Mouse (Mus musculus) CH12F3 (cell line): ENCODE data around the gene Scube1.

Source experiments
- in situ Hi-C: fragments of 300-500 bp; cut with MboI; formaldehyde crosslinking; loops from 2 replicates; pipeline ENCODE4 v1.14.3; 2020; ENCODE audit warnings: low sequenced_read_pairs

Scube1 gene

GRCm38 (mm10) chr15:83712361-83712760 is 12.5 kb downstream of the Scube1 start:
- in situ Hi-C loops: no loop called here

DNA sequence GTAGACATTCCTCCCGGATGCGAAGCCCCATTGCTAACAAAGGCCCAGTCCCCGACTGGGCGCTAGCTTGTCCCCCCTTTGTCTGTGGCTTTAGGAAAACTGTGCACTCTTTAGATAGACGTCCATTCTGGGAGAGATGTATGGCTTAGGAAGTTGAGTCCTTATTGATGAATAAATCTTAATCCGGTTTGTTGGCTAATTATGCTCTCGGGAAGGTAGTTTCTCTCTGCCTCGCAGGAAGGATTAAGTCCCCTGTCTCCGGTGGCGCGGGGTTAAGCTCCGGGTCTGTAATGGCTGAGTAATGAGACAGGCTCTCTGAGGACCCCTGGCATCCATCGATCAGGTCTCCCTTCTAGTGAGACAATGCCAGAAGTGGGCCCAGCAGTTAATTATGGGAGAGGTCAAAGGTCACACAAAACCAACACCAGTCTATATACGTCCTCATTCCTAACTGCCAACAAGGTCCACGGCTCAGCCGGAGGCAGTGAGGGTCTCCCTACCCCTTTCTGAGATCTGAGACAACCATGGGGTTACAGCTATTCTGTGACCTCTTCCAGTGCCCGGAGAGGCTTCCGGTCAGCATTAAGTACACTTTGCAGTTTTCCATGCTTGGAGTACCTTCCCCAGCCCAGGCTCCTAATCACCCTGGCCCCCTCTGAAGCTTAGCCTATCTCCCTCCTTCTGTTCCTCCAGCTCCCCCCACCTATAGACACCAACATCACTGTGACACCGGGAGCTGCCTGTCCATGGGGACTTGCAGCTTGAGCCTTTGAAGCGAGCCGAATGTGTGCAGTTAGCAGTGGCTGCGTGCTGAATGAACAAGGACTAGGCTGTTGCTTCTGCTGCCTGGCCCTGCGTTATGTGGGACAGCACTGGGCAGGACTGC is 14.7 kb downstream of the Scube1 start:
- in situ Hi-C loops: no loop called here

DNA sequence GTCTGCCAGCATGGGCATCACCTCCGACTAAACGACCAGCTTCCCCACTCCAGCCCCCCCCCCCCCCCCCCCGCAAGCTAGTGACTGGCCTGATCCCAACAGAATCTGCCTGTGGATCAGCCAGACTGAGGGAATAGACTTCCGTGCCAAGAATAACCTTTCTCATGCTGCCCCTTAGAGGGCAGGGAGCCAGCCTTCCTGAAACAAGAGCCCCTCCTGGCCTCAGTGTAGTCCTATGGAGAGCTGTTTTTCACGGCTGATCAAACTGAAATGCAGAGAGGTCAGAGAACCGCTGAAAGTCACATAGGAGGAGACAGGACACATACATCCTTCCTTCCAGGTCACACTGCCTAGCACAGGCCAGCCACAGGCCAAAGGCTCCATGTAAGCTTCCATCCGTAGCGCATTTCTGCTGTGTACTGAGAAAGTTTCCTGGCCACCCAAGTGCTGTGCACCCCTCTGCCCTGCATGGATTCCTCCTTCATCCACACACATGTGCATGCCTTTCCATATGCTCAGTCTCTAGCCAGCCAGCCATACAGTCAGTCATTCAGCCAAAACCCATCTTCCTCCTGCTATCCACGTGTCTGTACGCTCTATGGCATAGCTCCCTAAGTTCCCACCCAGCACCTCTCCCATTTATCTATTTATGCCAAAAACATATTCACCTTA is 18.2 kb downstream of the Scube1 start:
- in situ Hi-C loops: no loop called here

DNA sequence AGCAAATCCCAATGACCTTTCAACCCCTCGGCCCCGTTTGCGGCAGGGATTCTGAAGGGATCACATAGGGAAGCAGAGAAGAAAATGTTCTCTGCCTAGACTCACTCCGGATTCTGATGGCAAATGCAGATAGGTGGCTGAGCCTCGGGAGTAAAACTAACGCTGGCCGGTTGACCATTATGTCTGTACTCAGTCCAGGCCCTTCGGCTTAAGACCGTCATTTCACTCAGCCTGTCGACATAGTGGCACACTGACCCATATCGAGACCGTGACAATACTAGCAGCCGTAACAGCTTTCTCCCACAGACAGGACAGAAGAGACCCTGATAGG is 24.3 kb downstream of the Scube1 start:
- in situ Hi-C loops: no loop called here

DNA sequence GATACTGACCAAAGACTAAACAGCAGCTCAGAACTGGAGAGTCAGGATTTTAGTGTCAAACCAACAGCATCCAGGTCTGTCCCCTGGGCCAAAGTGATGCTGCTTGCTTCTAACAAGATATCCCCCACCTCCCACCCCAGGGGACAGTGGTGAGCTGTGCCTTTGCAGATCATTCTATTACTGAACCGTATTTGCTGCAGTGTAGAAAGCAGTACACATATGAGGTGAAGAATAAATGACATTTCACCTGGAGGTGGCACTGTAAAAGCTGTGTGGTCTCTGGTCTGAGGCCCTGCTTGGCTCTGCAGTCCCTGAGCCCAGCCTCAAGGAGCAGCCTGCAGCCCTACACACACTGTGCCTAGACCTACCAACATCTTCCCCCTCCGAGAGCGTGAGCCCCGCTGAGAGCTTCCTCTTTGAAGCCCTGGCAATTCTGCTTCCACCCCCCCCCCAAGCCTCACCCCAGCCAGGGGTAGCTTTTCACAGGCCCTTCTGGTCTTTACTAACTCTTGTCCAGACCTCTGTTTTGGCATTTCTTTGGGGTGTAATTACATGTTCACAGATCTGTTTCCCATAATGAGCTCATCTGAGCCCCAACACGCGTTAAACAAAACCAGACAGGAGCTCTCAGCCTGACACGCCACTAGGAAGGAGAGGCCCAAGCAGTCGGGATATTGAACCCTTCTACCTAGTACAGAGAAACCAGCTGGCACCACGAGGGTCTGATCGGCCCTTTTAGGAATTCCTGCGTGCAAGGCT is 24.8 kb downstream of the Scube1 start:
- in situ Hi-C loops: no loop called here

- in situ Hi-C loops: no loop called here
Observed at GRCm38 (mm10) chr15:83699132-83699833, 25.5 kb downstream of the Scube1 start.

GRCm38 (mm10) chr15:83696681-83697381 is 28.0 kb downstream of the Scube1 start:
- in situ Hi-C loops: no loop called here

- in situ Hi-C loops: no loop called here
Observed at GRCm38 (mm10) chr15:83695159-83695558, 29.7 kb downstream of the Scube1 start.

- in situ Hi-C loops: no loop called here
Observed at GRCm38 (mm10) chr15:83691901-83692361, 32.9 kb downstream of the Scube1 start.

GRCm38 (mm10) chr15:83689946-83690345 is 34.9 kb downstream of the Scube1 start:
- in situ Hi-C loops: no loop called here

DNA sequence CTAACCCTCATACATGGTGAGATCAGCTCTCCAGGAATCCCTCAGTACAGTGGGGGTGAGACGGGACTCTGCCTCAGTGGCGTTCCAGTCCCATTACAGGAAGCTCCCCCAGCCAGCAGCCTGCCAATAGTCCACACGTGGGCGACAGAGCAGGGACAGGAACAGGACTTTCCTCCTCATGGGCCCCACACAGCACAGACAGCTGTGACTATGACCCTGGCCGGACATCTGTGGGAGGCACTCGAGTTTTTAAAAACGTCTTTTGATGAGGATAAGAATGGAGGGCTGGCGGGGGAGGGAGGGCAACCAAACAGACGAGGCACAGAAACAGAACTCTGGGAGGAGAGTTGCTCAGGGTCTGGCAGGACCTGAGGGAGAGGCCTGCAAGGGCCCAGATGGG is 38.2 kb downstream of the Scube1 start:
- in situ Hi-C loops: no loop called here

DNA sequence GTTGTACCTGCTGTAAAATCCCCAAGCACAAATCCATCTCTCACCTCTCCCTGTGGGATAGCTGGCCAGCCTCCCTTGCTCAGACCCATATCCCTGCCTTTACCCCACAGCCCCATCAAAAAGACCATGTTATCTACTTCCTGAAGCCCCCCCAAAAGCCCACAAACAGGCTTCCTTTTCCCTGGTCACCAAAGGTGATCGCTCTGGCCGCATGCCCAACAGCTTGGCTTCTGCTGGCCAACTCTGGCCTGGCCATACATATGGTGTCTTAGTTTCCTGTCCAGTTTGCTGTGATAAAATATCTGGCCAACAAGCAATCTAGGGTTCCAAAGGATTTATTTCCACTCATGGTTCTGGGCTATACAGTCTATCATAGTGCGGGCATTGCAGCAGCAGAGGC is 38.9 kb downstream of the Scube1 start:
- in situ Hi-C loops: no loop called here

DNA sequence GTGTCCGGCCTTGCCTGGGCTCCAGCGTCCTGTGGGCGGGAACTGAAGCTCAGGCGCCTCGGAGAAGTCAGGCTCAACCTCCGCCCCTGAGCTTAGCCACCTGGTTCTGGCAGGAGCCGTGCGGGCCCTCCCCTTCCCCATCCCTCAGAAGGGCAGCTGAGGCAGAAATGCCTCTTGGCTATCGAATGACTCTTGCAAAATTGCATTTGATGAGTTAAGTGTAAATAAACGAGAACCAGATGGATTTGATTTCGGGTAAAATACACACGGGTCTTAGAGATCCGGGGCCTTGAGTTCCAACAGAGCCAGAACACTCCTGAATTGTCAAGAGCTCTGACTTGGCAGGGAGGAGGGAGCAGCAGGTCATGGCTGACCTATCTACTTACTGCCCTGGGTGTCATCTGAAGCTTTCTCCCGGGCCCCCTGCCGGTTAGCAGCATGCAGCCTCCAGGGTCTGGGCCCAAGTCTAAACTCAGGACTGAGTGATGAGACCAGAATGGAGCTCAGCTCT is 41.7 kb downstream of the Scube1 start:
- in situ Hi-C loops: no loop called here

- in situ Hi-C loops: no loop called here
Observed at GRCm38 (mm10) chr15:83680300-83680699, 44.5 kb downstream of the Scube1 start.

DNA sequence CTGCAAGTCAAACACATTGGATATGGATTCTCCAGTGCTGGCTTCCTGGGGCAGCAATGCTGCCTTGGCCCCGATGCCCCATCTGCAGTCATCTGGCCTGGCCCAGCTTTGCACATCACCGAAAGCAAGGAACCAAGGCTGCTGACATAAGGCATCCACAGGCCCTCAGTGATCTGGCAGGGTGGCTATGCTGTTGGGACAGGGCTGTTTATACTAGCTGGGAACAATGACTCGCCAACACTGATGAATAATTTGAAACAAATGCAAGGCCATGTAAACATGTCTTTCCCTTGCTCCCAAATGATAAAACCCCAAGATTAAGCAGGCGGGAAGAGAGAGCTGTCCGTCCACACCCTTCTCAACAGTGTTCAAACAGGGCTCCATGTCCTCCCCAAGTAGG is 45.1 kb downstream of the Scube1 start:
- in situ Hi-C loops: no loop called here

DNA sequence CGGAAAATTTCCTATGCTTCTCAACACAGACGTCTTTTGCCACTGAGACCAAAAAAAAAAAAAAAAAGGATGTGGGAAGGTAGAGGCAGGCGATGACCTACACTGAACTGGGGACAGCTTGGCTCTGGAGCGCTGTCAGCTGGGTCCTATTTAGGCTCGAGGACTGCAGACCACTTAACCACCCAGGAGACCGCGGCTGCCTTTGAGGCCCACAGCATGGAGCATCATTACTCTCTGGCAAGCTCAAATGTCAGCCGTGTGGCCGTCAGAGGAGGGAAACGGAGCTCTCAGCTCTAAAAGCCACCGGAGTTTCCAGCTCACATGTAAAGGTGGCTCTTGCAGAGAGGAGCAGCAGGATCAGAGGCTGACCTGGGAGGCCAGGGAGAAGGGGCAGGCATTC is 46.2 kb downstream of the Scube1 start:
- in situ Hi-C loops: no loop called here

DNA sequence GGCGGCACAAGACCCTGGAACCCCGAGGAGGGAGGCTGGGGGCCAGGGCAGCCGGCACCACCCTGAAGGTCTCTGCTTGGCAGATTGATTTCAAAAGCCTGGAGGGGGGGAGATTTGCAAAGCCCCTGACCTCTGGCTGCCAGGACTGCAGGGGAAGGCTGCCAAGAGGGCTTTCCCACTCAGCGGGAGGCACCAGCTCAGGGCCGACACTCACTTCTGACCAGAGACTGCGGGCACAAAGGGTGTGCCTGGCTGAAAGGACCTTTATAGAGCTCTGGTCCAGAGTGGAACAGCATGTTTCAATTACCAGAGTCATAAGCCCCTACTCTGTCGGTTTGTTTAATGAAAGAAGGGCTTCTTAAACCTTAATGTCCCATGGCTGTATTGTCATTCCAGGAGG is 46.7 kb downstream of the Scube1 start:
- in situ Hi-C loops: no loop called here

DNA sequence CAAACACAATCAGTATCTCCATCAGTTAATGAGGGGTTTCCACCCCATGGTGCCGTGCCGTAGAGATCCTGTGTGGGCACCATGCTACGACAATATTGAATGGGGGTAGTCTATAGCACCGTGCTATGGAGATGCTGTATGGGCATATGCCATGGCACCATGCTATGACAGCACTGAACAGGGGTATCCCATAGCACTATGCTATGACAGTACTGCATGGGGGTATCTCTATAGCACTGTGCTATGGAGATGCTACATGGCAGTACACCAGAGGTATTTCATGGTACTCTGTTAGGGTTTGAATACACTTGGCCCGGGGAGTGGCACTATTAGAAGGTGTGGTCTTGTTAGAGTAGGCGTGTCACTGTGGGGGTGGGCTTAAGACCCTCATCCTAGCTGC is 47.7 kb downstream of the Scube1 start:
- in situ Hi-C loops: no loop called here

DNA sequence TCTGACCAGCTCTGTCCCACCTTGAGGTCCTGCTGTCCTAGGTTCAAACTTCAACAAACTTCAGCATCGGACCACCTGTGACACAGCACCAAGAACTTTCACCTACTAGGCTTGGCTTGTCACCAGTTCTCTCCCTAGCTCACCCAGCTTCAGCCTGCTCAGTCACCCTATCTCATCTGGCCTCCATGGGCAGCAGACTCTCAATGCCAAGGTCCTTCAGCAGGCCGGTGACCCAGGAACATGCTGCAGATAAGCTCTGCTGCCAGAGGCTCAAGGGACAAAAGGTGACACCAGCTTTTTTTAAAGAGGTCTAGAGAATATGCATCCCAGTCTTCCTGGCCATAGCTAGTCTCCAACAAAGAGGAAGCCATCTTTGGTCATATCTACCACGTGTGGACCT is 48.5 kb downstream of the Scube1 start:
- in situ Hi-C loops: no loop called here

DNA sequence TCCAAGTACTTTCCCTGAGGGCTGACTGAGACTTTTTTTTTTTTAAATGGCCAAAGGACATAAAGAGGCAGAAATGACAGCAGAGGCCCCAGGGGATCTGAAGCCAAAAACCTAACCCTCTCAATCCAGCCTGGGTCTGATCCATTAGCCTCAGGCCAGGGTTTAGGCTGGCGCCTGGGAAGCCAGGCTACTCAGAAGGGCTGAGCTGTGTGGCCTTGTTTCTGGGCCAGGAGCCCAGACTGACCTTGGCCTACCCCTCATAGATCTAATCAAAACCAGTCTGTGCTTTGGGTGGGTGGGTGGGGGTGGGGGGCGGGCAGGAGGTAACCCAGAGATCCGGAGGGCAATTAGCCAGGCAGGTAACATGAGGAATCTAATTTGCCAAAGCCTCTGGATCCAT is 51.2 kb downstream of the Scube1 start:
- in situ Hi-C loops: no loop called here
